Mouse (Mus musculus) macrophage (primary cell): Measurements from ENCODE around the gene Olfr905. TPM values are rescaled to one million over a fixed set of nuclear protein-coding genes. Genes with fewer than 3 reads are reported as not detected.

Experiments used
- H3K27ac ChIP-seq: fragments of 350-480 bp; formaldehyde crosslinking; 2 replicates; pipeline ENCODE4 v1.9.0; 2021
- H3K36me3 ChIP-seq: fragments of 350-480 bp; formaldehyde crosslinking; 2 replicates; pipeline ENCODE4 v1.9.0; 2021; ENCODE audit errors: inconsistent target
- H3K4me3 ChIP-seq: fragments of 350-480 bp; formaldehyde crosslinking; 2 replicates; pipeline ENCODE4 v1.9.0; 2021; ENCODE audit errors: inconsistent target
- H3K79me2 ChIP-seq: fragments of 350-480 bp; formaldehyde crosslinking; 2 replicates; pipeline ENCODE4 v1.9.0; 2021; ENCODE audit errors: inconsistent target
- WGBS: methylation state at CpG from one replicate; pipeline ENCODE4 v1.1.7; 2026; ENCODE audit warnings: inconsistent platforms; ENCODE audit not compliant: missing documents; 5-methylcytosine and 5-hydroxymethylcytosine counted together
- polyA plus RNA-seq: library from polyadenylated mRNA; stranded (reverse); fragments of 250-400 nt; gene quantifications from 3 replicates; pipeline ENCODE4 v1.2.4, GENCODE M21; 2018; ENCODE audit warnings: inconsistent platforms
- total RNA-seq, 78 experiments: library from RNA; depleted of rRNA; stranded (reverse); fragments of 250-400 nt; gene quantifications; 1 replicate in 9 of 78; 2 replicates in 24 of 78; 3 replicates in 43 of 78; 4 replicates in 2 of 78; pipeline ENCODE4 v1.2.4; 2018; ENCODE audit warnings: inconsistent platforms in 56 of 78

The Olfr905 gene
- total RNA-seq (2018; cell fraction: chromatin; rRNA removed), result not detected
- total RNA-seq (2018; cell fraction: cytosol; rRNA removed), result not detected
- total RNA-seq (2018; cell fraction: nucleus; rRNA removed), result not detected
- not detected in 3 replicates for polyA plus RNA-seq

DNA sequence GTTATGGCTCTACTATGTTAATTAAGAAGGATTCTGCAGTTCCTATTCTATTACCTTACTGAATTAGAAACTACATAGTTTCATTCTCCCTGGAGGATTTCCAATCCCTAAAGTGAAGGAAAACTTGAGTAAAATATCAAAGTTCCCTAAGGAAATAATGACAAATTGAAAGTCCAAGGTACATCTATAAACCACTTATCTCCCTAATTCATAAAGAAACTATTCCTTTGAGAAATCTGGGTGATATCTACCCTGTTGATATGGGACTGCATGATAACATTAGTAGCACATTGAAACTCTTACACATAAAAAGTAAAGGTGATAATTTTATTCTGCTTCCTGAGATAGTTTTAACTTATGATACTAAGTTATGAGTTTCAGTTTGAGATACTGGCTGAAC lies at the start of gene Olfr905:
TSS of gene Olfr905 (plus strand) at position 301 of the 400 bp plus-strand sequence.
- Histone ChIP-seq H3K4me3 (no peak within 1 kb of the TSS), H3K27ac (no peak within 1 kb of the TSS), H3K79me2 (no peaks in the 10 kb centered on the region), H3K36me3 (no peaks in the 10 kb centered on the region)

DNA sequence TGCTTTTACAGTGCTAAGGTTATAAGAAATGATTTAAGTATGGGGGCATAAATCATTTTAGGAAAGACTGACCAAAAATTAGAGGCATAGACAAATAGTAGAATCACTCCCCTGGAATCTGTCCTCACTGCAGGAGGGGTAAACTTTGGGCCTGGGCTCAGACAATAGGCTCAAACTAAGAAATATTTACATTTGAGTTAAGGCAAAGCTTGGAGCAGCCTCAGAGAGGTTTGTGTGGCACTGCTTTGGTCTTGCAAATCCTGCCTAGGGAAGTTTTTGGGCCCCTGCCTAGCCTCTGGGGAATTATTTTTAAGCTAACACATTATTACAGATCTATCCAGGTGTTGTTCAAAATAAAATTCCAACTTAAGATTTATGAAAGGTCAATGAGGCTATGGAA lies 47.1 kb upstream of the Olfr905 start:
- no peak overlapping the region for H3K4me3 ChIP-seq
- no peaks in the 10 kb centered on the region for H3K79me2 ChIP-seq
- no peaks in the 10 kb centered on the region for H3K36me3 ChIP-seq
- H3K27ac ChIP-seq, result no peak overlapping the region

DNA sequence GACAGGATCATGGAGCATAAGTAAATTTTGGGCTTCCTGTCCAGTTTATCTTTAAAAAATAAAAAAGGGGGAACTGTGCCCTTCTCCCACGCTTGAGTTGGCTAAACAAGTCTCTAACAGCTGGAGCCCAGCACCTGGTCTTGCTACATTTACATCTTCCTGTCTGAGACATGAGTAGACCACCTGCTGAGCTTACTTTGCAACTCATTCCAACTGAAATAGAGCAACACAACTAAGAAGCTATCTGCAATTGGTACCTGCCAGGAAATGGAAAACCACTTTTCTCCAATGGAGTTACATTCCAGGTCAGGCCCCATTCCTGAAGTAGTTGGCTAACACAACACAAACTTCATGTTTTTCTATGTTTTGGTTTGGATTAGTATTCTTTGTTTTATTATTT lies 43.9 kb upstream of the Olfr905 start:
- H3K79me2 ChIP-seq, result no peaks in the 10 kb centered on the region
- H3K36me3 ChIP-seq, result no peaks in the 10 kb centered on the region
- H3K27ac ChIP-seq, result no peak overlapping the region
- H3K4me3 ChIP-seq, result no peak overlapping the region
- WGBS, result 44% methylated on average over 1 of the region's 1 CpGs

DNA sequence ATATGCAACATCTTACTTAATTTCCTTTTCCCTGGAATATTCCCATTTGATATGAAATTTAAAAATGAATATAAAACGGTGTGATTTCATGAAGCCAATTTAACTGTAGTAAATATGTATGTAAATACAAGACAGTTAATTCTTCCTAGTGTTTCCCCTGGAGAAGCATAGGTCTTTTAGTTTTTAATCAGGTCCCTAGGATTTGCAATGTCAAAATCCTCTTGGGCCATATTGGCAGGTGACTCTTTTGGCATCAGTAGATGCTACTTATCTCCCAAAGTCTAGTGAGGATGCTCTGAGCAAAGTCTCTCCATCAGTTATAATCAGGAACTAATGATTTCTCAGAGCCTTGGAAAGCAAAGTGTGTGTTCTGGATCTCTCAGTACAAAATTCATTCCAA lies 41.8 kb upstream of the Olfr905 start, which contains the start of gene Olfr901:
TSS of gene Olfr901 (plus strand) at position 301 of the 400 bp plus-strand sequence.
- Histone ChIP-seq H3K36me3 (no peaks in the 10 kb centered on the region), H3K79me2 (no peaks in the 10 kb centered on the region), H3K4me3 (no peak within 1 kb of the TSS), H3K27ac (no peak within 1 kb of the TSS)
- WGBS, result 82% methylated on average over 1 of the region's 1 CpGs

DNA sequence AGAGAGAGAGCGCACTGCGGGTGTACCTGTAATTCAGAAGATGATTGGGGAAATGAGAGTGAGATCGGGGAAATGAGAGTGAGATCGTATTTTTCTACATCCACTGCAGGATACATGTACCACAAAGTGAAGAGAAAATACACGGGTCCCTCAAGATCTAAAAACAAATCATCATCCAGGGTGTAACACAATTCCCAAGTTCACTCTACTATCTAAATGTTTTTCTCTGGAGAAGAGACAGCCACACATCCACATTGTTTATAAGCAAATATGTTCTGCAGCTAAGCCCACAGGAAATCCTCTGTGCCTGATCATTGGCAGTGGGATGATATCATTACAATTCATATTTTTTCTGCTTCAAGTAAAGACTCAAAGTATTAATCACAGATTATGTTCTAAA lies 23.6 kb upstream of the Olfr905 start, which contains the start of gene Olfr902:
TSS of gene Olfr902 (plus strand) at position 301 of the 400 bp plus-strand sequence.
- Histone ChIP-seq H3K27ac (no peak within 1 kb of the TSS), H3K79me2 (no peaks in the 10 kb centered on the region), H3K4me3 (no peak within 1 kb of the TSS), H3K36me3 (no peaks in the 10 kb centered on the region)
- 87% methylated on average over 5 of the region's 5 CpGs for WGBS

DNA sequence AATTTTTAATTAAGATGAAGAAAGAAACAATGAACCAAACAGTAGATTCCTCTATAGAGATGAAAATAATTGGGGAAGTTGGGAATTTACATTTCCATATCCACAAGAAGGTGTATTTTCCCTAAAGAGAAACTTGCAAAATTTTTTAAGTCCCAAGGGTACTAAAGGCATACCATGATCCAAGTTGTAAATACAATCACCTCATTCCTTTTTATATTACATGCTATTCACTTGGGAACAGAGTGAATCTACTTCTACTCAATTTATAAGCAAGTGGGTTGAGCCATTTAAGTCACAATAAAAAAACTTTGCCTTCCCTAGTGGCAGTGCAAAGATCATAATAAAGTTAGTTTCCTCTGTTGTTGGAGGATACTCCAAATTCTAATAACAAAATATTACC lies 8.1 kb upstream of the Olfr905 start, which contains the start of gene Olfr904:
TSS of gene Olfr904 (plus strand) at position 301 of the 400 bp plus-strand sequence.
- Histone ChIP-seq H3K79me2 (no peaks in the 10 kb centered on the region), H3K36me3 (no peaks in the 10 kb centered on the region), H3K27ac (no peak within 1 kb of the TSS), H3K4me3 (no peak within 1 kb of the TSS)

DNA sequence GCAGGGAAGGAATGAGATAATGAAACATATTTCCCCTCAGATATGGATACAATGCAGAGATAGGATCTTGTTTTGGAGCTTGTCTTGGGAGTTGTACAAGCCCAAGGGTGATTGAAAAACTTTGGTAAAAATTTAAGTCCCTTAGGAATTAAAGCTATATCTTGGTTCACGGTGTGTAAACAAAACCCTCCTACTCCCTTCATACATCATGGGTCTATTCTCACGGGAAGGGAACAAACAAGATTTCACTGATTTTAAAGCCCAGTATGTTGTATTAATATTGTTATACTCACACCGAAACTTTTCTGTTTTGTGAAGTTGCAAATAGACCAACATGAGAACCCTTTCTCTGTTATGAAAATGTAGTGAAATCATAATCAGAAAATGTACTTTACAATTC lies 15.9 kb downstream of the Olfr905 start, which contains the start of gene Olfr906:
TSS of gene Olfr906 (plus strand) at position 301 of the 400 bp plus-strand sequence.
- H3K4me3 ChIP-seq, result no peak within 1 kb of the TSS
- WGBS, result 72% methylated on average over 3 of the region's 3 CpGs
- H3K27ac ChIP-seq, result no peak within 1 kb of the TSS
- no peaks in the 10 kb centered on the region for H3K79me2 ChIP-seq
- H3K36me3 ChIP-seq, result no peaks in the 10 kb centered on the region

DNA sequence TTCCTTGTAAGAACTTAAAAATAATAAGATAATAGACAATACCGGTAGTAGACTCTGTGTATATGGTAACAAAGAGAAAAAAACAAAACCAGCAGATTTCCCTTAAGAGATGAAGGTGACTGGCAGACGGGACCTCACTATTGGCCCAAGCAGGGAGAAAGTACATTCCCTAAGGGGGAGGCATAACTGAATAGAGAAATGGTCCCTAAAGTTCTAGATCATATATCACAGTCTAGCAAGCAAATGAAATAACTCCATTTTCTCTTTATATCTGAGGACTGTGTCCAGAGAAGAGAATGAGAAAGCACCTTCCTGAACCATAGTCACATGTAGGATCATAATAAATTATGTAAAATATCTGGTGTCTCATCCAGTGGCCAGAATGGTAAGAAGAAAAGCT lies 24.6 kb downstream of the Olfr905 start, which contains the start of gene Olfr907:
TSS of gene Olfr907 (plus strand) at position 301 of the 400 bp plus-strand sequence.
- H3K27ac ChIP-seq, result no peak within 1 kb of the TSS
- H3K36me3 ChIP-seq, result no peaks in the 10 kb centered on the region
- H3K4me3 ChIP-seq, result no peak within 1 kb of the TSS
- no peaks in the 10 kb centered on the region for H3K79me2 ChIP-seq
- WGBS, result 85% methylated on average over 2 of the region's 2 CpGs

DNA sequence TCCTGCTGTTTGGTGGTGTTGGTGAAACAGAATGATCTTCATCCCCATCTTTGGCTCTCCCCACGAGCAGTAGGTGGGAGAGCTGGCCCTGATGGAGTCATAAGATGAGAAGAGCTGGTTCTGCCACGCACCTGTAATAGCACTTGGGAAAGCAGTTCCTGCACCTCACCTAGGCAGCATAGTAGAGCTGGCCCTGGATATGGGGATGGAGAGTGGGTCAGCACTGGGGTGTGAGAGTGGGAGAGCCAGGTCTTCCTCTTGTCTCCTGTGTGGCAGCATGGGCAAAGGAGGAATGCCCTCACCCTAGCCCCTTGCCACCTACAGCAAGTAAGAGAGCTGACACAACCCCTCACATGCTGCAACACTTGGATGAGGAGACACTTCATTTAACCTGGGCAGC lies 41.4 kb downstream of the Olfr905 start:
- H3K36me3 ChIP-seq, result no peaks in the 10 kb centered on the region
- no peaks in the 10 kb centered on the region for H3K79me2 ChIP-seq
- H3K27ac ChIP-seq, result no peak overlapping the region
- 61% methylated on average over 2 of the region's 2 CpGs for WGBS
- no peak overlapping the region for H3K4me3 ChIP-seq

DNA sequence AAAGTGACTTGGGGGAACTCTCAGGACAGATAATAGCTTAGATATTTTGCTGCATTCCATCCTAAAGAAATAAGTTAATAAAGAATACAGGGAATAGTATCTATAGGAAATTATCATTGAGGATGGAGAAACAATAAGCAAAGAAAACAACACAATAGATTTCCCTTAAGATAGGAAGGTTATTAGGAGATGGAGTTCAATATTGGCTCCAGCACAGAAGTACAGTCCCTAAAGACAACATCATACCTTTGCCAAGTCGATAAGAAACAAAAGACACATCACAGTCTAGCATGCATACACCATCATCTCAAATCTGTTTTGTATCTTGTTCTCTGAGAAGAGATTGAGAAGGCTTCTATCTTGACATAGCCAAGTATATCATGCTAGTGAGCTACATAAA lies 50.4 kb downstream of the Olfr905 start, which contains the start of gene Olfr911-ps1:
TSS of gene Olfr911-ps1 (plus strand) at position 301 of the 400 bp plus-strand sequence.
- Histone ChIP-seq H3K36me3 (no peaks in the 10 kb centered on the region), H3K79me2 (no peaks in the 10 kb centered on the region), H3K27ac (no peak within 1 kb of the TSS), H3K4me3 (no peak within 1 kb of the TSS)
- 50% methylated on average over 1 of the region's 1 CpGs for WGBS

Other genes with a start within 250 kb of the Olfr905 start
- not detected in 3 replicates for gene Olfr143, start 218.3 kb upstream of the Olfr905 start, polyA plus RNA-seq
- not detected in 3 replicates for gene Olfr895, start 203.3 kb upstream of the Olfr905 start, polyA plus RNA-seq
- gene Olfr896-ps1, start 180.0 kb upstream of the Olfr905 start, polyA plus RNA-seq, result not detected in 3 replicates
- gene Olfr25, start 142.0 kb upstream of the Olfr905 start, polyA plus RNA-seq, result not detected in 3 replicates
- gene Olfr898, start 122.7 kb upstream of the Olfr905 start, polyA plus RNA-seq, result not detected in 3 replicates
- not detected in 3 replicates for gene Olfr250, start 104.2 kb upstream of the Olfr905 start, polyA plus RNA-seq
- gene Olfr251, start 94.0 kb upstream of the Olfr905 start, polyA plus RNA-seq, result not detected in 3 replicates
- not detected in 3 replicates for gene Olfr147, start 69.4 kb upstream of the Olfr905 start, polyA plus RNA-seq
- gene Olfr901, start 41.7 kb upstream of the Olfr905 start, polyA plus RNA-seq, result not detected in 3 replicates
- not detected in 3 replicates for gene Olfr902, start 23.5 kb upstream of the Olfr905 start, polyA plus RNA-seq
- gene Olfr904, start 8.0 kb upstream of the Olfr905 start, polyA plus RNA-seq, result not detected in 3 replicates
- not detected in 3 replicates for gene Olfr906, start 16.0 kb downstream of the Olfr905 start, polyA plus RNA-seq
- gene Olfr907, start 24.7 kb downstream of the Olfr905 start, polyA plus RNA-seq, result not detected in 3 replicates
- gene Olfr911-ps1, start 50.5 kb downstream of the Olfr905 start, polyA plus RNA-seq, result not detected in 3 replicates
- not detected in 3 replicates for gene Olfr910, start 66.7 kb downstream of the Olfr905 start, polyA plus RNA-seq
- not detected in 3 replicates for gene Olfr912, start 109.1 kb downstream of the Olfr905 start, polyA plus RNA-seq
- not detected in 3 replicates for gene Olfr913, start 121.7 kb downstream of the Olfr905 start, polyA plus RNA-seq
- not detected in 3 replicates for gene Olfr914, start 134.0 kb downstream of the Olfr905 start, polyA plus RNA-seq
- gene Olfr916, start 188.8 kb downstream of the Olfr905 start, polyA plus RNA-seq, result not detected in 3 replicates
- gene Olfr917, start 194.7 kb downstream of the Olfr905 start, polyA plus RNA-seq, result not detected in 3 replicates
- not detected in 3 replicates for gene Olfr918, start 203.5 kb downstream of the Olfr905 start, polyA plus RNA-seq
- gene Olfr919, start 232.6 kb downstream of the Olfr905 start, polyA plus RNA-seq, result not detected in 3 replicates
- 114 to 137 TPM (median 132 TPM) in 3 replicates for gene Vwa5a, start 247.2 kb downstream of the Olfr905 start, polyA plus RNA-seq